Mouse (Mus musculus) kidney, adult 18-20 months (tissue): ENCODE data around the gene Unc13c.
A peak's percentile ranks its signal among the peaks of the same experiment; 100 is the strongest.

Experiments
- DNase-seq: peaks from one replicate; pipeline ENCODE4 v3.0.0; 2021

Gene Unc13c

DNA sequence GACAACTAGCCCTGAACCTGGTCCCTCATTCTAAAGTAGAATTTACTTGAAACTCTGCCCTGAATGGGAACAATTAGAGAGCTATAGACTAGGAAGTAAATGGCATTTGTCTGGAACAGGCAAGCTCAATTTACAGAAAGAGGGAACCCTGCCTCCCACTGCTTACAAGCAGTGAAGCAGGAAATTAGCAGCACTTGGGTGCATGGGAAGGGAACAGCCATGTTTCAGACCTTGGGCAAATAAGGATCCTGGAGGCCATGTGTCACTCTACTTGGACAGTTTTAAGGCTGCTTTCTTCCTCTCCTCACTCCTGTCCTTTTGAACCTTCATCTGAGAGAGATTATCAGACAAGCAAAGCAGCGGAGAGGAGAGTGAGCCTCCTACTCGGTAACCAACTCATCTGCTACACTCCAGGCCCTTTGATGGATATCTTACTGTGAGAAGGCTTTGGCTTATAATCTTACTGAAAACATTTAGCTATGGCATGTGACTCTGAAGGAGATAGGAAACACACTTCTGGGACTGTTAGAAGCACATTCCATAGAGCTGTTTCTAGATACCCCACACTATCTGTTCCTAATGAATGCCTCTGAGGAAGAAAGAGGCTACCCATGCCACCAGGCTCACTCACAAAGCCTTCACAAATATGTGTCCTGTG is 101.2 kb downstream of the Unc13c start:
- DNase-seq = no peak

DNA sequence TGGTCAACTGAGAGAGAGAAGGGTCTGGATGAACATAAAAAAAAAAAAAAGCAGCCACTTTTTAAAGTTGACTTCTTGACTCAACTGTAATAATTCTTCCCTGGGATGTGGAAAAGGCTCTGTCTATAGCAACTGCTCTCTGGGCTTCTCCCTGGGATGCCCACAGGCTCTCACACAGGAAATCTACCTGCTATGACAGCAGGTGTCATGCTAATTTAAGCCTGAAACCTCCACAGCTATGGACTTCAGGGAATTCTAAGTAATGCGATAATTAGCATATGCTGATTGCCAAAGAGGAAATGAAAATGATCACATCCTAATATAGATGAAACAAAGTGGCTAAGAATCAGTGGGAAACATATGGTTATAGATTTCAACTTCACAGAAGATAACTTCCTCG is 102.1 kb downstream of the Unc13c start:
- no peak for DNase-seq

DNA sequence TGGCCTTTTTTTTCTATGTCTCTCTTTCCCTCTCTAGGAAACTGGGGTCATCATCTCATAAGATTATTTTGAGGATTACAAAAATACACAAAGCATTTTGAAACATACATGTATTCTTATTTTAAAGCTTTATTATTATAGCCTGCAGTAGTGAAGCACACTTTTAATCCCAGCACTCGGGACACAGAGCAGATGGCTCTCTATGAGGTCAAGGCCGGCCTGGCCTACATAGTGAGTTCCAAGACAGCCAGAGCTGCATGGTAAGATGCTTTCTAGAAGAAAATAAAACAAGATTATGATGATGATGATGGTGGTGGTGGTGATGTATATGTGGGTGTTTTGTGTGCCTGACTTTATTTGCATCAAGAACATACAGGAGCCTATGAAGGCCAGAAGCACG is 109.3 kb downstream of the Unc13c start:
- DNase-seq = no peak

DNA sequence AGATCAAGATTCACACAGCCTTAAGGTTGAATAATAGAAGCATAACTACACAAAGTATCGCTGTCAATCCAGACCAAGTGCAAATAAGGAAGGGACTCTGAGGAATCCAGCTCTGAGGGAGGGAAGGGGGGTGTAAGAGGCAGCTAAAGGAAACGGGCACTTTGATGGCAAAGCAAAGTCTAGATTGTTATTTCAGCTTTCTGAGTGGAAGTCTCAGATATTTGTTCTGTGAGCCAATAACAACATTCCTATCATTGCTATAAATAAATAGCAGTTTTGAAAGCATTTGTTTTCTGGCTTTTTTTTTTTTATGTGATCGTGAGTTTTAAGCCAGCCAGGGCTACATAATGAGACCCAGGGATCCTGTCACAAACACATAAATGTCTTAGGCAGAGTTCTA is 114.5 kb downstream of the Unc13c start:
- no peak for DNase-seq

DNA sequence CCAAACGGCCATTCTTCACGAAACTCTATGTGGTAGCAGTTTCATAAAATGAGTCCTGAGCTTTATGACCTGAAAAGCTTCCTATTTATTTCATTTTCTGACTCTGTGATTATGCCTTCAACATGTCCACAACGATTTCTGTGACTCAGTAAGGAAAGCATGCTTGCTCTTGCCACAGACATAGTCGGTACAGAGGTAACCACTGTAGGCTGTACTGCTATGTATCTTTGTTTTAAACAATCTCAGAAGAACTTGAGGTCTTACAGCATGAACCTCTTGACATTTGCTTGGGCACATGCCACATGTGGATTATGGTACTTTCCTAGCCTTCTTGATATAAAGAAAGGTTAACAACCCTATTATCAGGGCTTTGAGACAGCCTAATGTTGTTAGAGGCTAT is 162.1 kb downstream of the Unc13c start:
- no peak for DNase-seq

DNA sequence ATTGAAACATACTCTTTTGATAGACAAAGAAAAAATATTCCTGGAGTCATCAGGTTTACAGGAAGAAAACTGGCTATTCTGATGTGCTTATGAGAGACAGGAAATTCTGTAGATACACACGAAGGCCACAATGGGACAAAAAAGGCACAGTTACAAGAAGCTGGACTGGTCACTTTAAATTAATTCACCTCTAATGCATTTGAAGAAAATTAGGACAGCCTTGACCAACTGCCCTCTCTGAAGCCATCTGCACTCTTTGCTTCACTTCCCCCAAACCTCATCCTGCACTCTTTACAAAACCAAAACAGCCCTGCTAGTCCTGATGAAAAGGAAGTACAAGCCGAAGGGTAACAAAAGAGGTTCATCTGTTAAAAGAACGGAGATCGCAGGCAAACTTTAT is 194.2 kb downstream of the Unc13c start:
- no peak for DNase-seq

DNA sequence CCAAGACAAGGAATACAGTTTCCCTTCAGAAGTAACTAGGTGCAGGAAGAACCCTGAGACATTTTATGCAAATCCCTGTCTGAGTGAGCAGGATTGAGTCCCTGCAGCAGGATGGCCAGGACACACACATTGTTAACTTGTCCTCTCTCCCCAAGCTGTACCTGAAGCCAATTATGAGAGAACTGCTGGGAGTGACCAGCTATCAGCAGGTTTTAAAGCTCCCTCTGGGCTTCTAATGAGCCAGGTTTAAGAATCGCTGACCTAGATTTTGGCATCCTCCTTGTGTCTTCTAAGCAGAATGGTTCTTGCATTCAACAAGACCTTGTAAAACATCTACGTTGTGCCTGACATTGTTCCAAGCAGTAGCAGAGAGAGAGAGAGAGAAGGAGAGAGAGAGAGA is 213.6 kb downstream of the Unc13c start:
- no peak for DNase-seq

DNA sequence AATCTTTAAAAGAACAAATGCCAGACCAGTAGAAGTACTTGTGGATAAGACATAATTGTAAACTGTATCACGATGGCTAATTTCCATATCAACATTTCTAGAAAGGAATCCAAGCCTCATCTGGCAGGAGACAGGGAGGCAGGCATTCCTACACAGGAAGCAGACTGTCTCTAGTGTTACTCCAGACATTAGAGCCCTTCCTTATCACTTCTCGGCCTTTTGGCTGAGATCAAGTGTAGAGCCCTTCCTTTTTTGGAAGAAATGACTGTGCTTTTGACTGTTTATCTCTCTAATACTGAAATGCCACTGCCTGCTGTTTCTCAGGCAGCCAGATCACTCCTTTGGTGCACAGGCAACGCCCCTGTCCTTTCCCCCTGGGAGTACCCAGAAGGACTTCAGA is 215.3 kb downstream of the Unc13c start:
- no peak for DNase-seq

DNA sequence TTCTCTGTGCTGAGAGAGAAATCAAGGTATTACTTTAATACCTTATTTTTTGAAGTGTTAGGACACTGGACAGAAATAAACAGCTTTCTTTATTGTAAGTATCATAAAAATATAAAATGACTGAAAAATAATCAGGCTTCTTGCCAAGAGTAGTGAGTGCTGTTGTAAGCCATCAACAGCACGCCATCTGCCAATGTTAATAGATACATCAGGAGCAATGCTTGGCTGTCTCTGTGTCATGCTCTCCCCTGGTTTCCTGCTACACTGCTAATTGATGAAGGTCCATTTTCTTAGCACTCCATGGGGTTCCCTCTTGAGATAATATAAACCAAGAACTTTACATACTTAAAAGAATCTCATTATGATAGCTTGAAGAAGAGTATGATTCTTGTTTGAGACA is 217.4 kb downstream of the Unc13c start:
- no peak for DNase-seq

DNA sequence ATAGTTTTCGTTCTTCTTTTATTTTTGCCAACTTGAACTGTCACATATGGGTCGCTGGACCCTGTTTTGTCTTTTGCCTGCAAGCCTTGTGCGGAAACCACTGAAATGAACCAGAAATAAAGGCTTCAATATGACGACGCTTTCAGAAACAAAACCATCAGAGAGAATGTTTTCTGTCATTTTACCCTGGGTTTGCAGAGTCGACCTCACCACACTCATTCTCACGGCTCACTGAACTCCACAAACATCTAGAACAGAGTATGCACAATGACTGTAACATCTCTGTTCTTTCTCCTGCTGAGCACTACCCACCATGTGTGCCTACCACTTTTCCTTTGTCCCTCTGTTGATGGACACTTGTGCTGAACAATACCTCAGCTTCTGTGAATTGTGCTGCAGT is 234.3 kb downstream of the Unc13c start:
- DNase-seq = no peak

DNA sequence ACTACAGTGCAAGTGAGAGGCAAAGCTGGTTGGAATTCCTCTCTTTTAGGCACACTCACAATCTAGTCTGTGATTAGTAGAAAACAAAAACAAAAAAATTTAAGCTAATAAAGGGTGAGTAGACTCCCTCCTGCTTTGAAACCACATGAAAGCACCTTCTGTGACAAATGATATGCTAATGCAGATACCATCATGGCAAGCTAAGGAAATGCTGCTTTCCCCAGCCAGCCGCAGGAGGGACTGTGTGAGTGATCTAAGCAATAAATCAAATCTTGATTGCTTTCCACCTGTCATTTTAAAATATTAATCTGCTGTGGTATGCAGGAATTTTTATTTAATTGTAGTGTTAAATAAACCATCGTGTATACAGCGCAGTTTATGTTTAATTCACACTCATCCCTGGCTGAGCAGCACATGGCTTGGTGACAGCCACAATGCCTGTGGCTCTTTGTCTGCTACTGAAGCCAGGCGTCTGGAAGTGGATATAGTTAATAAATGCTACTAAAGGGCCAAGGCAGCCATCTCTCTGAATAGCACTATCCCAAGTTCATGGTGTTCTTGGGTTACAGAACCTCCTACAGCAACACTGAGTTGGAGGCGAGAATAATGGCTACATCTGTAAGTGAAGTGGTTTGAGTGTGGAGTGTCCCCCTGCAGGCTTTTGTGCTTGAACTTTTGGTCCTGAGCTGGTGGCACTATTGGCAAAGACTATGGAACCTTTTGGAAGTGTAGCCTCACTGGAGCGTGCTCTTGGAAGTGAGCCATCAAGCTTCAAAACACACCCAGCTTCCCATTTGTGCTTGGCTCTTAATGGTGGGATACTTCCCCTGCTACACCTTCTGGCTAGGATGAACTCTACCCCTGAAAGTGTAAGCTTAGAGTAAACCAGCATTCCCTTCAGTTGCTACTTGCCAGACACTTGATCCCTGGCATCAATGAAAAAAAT is 242.8 kb downstream of the Unc13c start:
- DNase-seq = no peak

DNA sequence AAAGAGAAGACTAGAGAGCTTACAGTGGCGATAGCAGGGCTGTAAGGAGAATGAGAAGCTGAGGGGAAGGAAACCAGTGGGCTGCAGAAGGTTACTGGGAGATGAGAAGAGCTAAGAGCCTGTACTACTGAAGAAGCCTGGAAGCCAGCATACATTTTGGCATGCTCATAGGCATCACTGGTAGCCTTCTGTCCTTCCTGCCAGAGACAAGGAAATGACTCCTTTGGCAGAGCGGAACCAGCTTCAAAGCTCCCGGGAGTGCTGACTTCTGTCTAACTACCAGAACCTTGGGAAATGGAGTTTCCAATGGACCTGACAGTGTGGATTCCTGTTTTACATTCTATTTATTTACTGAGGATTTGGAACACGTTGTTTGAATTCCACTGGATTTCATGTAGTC is 244.0 kb downstream of the Unc13c start:
- DNase-seq = no peak

DNA sequence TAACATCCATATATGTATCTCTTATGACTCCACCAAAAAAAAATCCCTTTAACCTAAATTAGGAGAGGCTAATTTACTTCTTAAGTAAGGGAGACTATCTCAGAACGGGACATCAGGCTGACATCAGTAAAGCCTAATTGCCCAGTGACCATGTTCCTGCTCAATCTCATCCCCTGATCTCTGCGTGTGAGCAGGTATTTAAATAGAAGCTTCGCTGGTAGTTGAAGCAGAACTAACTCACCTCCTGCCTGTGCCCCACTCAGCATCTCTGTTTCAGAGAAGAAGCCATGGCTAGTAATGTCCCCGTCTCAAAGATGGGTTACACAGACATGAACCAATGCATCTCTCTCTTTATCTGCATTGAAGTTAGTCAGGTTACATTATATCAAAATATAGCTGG is 255.3 kb downstream of the Unc13c start:
- DNase-seq = no peak

DNA sequence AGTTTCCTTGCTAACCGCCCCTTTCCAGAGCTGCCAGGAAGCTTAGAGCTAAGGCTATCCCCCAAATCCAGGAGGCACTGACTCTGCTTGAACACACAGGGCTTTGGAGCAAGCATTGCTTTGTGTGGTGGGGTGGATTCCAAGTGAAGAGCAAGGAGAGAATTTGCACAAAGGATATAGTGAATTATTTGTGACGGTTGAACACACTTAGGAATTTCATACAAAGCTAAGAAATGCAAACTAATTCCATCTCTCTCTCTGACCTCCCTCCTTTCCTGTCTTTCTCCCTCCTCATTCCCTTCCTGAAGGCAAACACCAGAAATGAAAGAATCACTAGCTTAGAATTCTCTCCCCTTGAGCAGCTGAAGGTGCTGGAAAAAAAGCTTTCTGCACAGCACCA is 271.7 kb downstream of the Unc13c start:
- DNase-seq = no peak

DNA sequence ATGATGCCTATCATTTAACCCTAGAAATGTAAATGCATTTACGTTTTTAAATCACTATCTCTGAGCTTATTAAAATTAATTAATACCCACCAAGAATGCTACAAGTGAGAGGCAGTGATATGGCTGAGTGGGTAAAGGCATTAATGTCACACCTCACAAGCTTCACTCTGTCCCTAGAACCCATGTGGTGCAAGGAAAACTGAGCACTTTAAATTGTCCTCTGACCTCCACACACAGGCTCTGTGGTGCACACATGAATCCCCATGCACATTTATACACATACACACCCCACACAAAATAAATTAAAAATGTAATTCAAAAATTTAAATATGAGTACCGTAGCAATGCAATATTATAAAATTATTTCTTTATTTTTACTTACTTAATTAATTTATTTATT is 287.2 kb downstream of the Unc13c start:
- no peak for DNase-seq

DNA sequence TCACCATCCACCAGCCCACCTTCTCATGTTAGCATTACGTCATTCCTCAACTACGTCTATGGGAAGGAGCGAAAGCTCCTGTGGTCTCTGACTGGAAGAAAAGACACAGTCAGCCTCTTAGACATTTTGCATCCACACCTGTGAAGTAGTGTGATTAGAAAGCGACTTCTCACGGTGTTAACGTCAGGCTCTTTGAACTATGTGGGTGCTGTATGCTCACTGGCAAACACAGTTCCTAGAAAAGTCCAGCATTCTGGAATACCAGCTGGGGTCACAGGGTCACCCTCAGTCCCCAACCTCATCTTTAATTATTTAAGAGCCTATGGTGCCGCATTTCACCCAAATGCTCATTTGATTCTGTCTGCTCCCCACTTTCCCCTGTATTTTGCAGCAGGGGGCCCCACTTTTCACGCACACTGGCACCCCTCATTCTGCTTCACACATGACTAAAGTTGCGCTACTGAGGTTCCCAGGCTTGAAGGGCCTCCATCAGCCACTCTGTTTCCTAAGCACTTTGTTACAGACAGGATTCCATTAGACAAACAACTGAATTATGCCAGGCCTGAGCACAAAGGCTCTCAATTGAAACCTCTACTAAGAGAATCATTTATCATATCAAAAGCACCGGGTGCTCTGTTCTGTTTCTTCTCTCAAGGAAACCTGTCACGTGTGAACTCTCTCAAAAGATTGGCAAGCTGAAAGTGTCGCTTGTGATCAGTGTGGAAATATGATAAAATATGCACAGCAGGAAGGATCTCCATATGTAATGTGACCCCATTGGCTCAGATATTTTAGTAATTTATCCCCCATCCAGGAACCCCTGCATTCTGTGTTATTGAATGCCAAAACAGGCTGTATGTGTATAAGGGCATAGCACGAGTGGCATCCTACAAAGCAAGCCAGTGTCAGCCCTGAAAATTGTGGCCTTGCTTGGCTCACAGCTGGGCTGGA is 287.9 kb downstream of the Unc13c start:
- no peak for DNase-seq

DNA sequence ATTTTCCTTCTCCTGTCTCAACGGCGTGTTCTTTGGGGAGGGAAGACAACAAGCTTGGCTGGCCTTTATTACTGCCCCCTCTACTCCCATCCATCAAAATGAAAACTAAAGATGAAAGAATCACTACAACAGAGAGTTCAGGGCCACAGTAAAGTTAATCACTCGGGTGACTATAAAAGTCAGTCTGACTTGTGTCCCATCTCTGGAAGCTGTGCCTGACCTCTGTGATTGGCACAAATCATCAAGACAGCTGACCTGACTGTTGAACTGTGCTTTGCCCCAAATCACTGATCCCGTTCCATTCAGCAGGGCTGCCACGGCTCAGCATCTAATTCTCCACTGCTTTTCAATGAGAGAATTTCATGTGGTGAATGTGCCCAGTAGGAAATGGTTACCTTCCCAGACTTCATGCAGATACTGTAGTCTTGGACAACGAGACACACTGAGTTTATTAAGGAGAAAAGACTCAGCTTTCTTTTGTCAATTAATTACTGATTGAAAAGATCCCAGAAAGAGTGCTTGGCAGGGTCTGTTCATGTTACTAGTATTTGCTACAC is 297.0 kb downstream of the Unc13c start:
- DNase-seq = no peak

DNA sequence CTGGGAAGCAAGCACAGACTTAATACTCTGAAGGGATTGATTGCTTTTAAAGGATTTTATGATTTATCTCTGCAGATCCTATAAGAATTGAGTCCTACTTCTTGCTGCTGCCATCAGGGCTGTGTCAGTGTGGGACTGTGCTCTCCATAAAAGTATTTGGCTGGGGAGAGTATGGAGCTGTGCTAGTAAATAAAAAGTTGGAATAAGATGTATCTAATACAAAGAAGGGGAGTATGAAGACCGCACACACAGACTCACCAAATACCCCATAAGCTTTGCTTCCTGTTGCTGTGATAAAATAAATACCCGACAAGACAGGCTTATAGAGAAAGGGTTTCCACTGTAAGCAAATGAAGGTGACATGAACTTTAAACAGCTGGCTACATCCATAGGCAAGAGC is 298.7 kb downstream of the Unc13c start:
- no peak for DNase-seq

DNA sequence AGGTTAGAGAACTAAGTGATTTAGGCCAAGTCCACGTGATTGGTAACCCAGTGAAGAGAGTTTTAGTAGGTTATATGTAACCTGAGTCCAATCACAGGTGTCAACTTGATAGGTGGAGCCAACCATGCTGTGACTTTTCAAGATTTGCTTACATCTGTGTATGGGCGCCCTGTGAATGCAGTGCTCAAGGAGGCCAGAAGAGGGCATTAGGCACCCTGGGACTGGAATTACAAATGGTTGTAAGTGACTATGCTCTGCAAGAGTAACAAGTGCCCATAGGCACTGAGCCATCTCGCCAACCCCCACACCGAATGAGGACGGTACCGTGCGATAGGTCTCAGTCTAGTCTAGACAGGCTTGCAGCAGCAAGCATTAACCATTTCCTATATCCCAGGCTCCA is 305.9 kb downstream of the Unc13c start:
- DNase-seq = no peak

DNA sequence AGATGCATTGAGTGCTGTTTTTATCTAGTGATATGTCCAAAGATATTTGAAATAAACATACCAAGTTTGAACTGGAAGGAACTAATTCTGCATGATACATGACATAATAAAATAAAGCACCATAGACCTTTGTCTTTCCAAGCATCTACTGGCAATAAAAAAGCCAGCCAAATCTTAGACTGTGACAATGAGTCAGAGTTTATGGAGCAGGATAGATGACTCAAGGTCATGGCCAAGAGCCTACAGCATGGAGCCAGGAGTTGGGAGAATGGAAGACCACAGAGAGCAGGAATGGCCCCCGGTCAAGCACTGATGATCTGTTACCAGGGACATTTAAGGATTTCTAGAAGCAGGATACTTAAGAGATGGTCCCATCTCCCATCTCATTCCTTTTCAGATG is 319.7 kb downstream of the Unc13c start:
- no peak for DNase-seq

DNA sequence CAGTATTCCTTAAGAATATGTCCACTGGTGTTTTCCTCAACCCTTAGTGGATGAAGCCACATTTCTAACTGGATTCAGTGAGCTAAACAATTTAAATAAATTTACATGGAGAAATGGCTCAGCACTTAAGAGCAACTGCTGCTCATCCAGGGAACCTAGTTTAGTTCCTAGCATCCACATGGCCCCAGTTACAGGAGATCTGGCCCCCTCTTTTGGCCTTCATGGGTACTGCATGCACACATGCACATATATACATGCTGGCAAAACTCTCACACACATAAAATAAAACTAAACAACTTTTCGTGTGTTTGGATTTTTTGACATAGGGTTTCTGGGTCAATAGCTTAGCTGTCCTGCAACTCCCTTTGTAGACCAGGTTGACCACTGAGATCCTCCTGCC is 330.6 kb downstream of the Unc13c start:
- no peak for DNase-seq

DNA sequence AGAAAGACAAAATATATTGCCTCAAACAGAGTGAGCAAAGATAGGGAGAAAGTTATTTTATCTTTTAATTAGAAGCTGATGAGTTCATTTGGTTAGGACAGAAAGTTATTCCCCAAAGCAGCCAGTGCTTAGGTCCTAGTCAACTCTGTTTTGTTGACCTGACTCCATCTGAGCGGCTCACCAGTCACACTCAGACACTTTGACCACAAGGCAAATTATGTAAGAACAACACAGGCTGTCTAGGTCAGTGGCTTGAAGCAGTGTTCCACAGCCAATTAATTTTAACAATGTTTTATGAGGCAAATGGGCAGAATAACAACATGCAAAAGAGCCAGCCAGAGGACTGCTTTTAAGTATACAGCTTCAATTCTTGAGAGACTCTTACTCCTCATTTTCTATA is 343.6 kb downstream of the Unc13c start:
- peak; percentile 4 for DNase-seq

DNA sequence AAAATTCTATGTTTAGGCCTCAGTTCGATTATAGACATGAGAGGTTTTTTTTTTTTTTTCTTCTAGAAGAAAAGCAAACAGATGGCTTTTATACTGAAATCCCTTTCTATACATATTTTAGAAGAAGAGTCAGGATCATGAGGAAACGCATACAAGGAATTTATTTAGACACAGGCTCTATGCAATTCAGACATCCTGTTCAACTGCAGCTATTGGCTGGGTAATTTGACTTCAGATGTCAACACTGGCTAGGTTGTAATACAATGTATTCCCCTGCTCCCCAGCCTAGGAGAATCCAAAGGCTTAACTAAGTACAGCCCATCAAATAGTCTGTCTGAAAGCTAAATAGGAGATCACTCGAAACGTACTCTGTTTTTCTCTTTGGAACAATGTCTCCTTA is 355.9 kb downstream of the Unc13c start:
- DNase-seq = no peak
